Mouse (Mus musculus) MEL (cell line): ENCODE measurements around the gene Olfr70. TPM values are rescaled to one million over a fixed set of nuclear protein-coding genes. Genes with fewer than 3 reads are reported as not detected.

ENCODE experiments used
- DNase-seq: peaks from one replicate; pipeline ENCODE4 v3.0.0; 2011; ENCODE audit warnings: low read depth, low spot score
- H3K27ac ChIP-seq: 2 replicates; pipeline ENCODE4 v1.5.1; 2012; ENCODE audit warnings: low read depth, mild to moderate bottlenecking, control low read depth, low read length, moderate library complexity; ENCODE audit not compliant: control insufficient read depth
- H3K27me3 ChIP-seq, 2 experiments: fragments of 150-350 bp in 1 of 2; sonication (generic) in 1 of 2; 2 replicates each; pipeline ENCODE4 v1.6.1; 2012; ENCODE audit warnings: low read length in 2 of 2, mild to moderate bottlenecking in 2 of 2, improper control_type of control experiment in 1 of 2, moderate library complexity in 1 of 2; ENCODE audit not compliant: insufficient read depth in 2 of 2, control insufficient read depth in 1 of 2
- H3K36me3 ChIP-seq, 2 experiments: 2 replicates each; pipeline ENCODE4 v1.6.1; 2012 to 2014; ENCODE audit warnings: low read length in 2 of 2, improper control_type of control experiment in 1 of 2, inconsistent platforms in 1 of 2, mild to moderate bottlenecking in 1 of 2; ENCODE audit not compliant: insufficient read depth in 2 of 2, control insufficient read depth in 1 of 2
- H3K4me1 ChIP-seq, 2 experiments: fragments of 150-350 bp in 1 of 2; sonication (generic) in 1 of 2; 2 replicates each; pipeline ENCODE4 v1.6.1; 2012; ENCODE audit warnings: low read length in 2 of 2, improper control_type of control experiment in 1 of 2, mild to moderate bottlenecking in 1 of 2; ENCODE audit not compliant: insufficient read depth in 2 of 2, control insufficient read depth in 1 of 2
- H3K4me3 ChIP-seq, 2 experiments: fragments of 150-350 bp in 1 of 2; sonication (generic) in 1 of 2; 2 replicates each; pipeline ENCODE4 v1.5.1; 2012; ENCODE audit warnings: low read depth in 2 of 2, low read length in 2 of 2, mild to moderate bottlenecking in 2 of 2, moderate library complexity in 2 of 2, control low read depth in 1 of 2, improper control_type of control experiment in 1 of 2; ENCODE audit not compliant: control insufficient read depth in 1 of 2, insufficient read depth in 1 of 2
- H3K79me2 ChIP-seq: 2 replicates; pipeline ENCODE4 v1.6.1; 2012; ENCODE audit warnings: mild to moderate bottlenecking, low read length, moderate library complexity; ENCODE audit not compliant: control insufficient read depth, poor library complexity, insufficient read depth
- H3K9ac ChIP-seq: 2 replicates; pipeline ENCODE4 v1.6.1; 2012; ENCODE audit warnings: low read depth, mild to moderate bottlenecking, control low read depth, low read length, moderate library complexity; ENCODE audit not compliant: control insufficient read depth, poor library complexity, severe bottlenecking
- H3K9me3 ChIP-seq: fragments of 150-350 bp; sonication (generic); replicated peaks from 2 replicates; pipeline ENCODE4 v1.6.1; 2012; ENCODE audit warnings: mild to moderate bottlenecking, low read length, improper control_type of control experiment, moderate library complexity; ENCODE audit not compliant: insufficient read depth
- CHD1 ChIP-seq: IDR thresholded peaks from 2 replicates; pipeline ENCODE4 v1.6.1; 2012; ENCODE audit warnings: low read depth, mild to moderate bottlenecking, inconsistent platforms, low read length, improper control_type of control experiment
- EP300 ChIP-seq, 2 experiments: IDR thresholded peaks; 2 replicates each; pipeline ENCODE4 v1.6.1; 2011; ENCODE audit warnings: improper control_type of control experiment in 2 of 2, low read length in 2 of 2, low read depth in 1 of 2, mild to moderate bottlenecking in 1 of 2
- ETS1 ChIP-seq: IDR thresholded peaks from 2 replicates; pipeline ENCODE4 v1.6.1; 2012; ENCODE audit warnings: low read depth, mild to moderate bottlenecking, inconsistent platforms, low read length, improper control_type of control experiment, moderate library complexity
- HCFC1 ChIP-seq: IDR thresholded peaks from 2 replicates; pipeline ENCODE4 v1.6.1; 2012; ENCODE audit warnings: low read depth, mild to moderate bottlenecking, inconsistent platforms, low read length, improper control_type of control experiment, moderate library complexity
- JUND ChIP-seq: IDR thresholded peaks from 2 replicates; pipeline ENCODE4 v1.6.1; 2011; ENCODE audit warnings: low read depth, mild to moderate bottlenecking, improper control_type of control experiment, low read length
- MAX ChIP-seq: IDR thresholded peaks from 2 replicates; pipeline ENCODE4 v1.6.1; 2011; ENCODE audit warnings: low read length, improper control_type of control experiment
- MEF2A ChIP-seq: IDR thresholded peaks from 2 replicates; pipeline ENCODE4 v1.6.1; 2014; ENCODE audit warnings: low read depth, mild to moderate bottlenecking, inconsistent platforms, low read length, improper control_type of control experiment; ENCODE audit not compliant: poor library complexity, insufficient replicate concordance, severe bottlenecking; ENCODE audit errors: extremely low read depth
- MXI1 ChIP-seq: IDR thresholded peaks from 2 replicates; pipeline ENCODE4 v1.6.1; 2011; ENCODE audit warnings: mild to moderate bottlenecking, low read depth, low read length, improper control_type of control experiment
- MYB ChIP-seq: IDR thresholded peaks from 2 replicates; pipeline ENCODE4 v1.6.1; 2011; ENCODE audit warnings: mild to moderate bottlenecking, low read depth, low read length, improper control_type of control experiment
- MYC ChIP-seq: IDR thresholded peaks from 2 replicates; pipeline ENCODE4 v1.6.1; 2011; ENCODE audit warnings: low read depth, mild to moderate bottlenecking, low read length, improper control_type of control experiment, moderate library complexity
- NRF1 ChIP-seq: IDR thresholded peaks from 2 replicates; pipeline ENCODE4 v1.6.1; 2014; ENCODE audit warnings: low read depth, mild to moderate bottlenecking, inconsistent platforms, low read length, improper control_type of control experiment, moderate library complexity; ENCODE audit not compliant: poor library complexity, insufficient read depth, severe bottlenecking
- POLR2AphosphoS2 ChIP-seq: IDR thresholded peaks from 2 replicates; pipeline ENCODE4 v1.6.1; 2011; ENCODE audit warnings: low read length, improper control_type of control experiment
- RAD21 ChIP-seq: IDR thresholded peaks from 2 replicates; pipeline ENCODE4 v1.6.1; 2011; ENCODE audit warnings: mild to moderate bottlenecking, low read depth, low read length, improper control_type of control experiment
- RCOR1 ChIP-seq: IDR thresholded peaks from 2 replicates; pipeline ENCODE4 v1.6.1; 2012; ENCODE audit warnings: low read depth, mild to moderate bottlenecking, inconsistent platforms, low read length, improper control_type of control experiment
- SIN3A ChIP-seq: IDR thresholded peaks from 2 replicates; pipeline ENCODE4 v1.6.1; 2012; ENCODE audit warnings: low read length, improper control_type of control experiment, inconsistent platforms
- TAL1 ChIP-seq: IDR thresholded peaks from 2 replicates; pipeline ENCODE4 v1.6.1; 2012; ENCODE audit warnings: mild to moderate bottlenecking, inconsistent platforms, low read length, moderate library complexity, mixed read lengths
- TBP ChIP-seq: IDR thresholded peaks from 2 replicates; pipeline ENCODE4 v1.8.0; 2011; ENCODE audit warnings: low read depth, low read length, improper control_type of control experiment
- TCF12 ChIP-seq: IDR thresholded peaks from 2 replicates; pipeline ENCODE4 v1.6.1; 2014; ENCODE audit warnings: low read depth, mild to moderate bottlenecking, inconsistent platforms, low read length, improper control_type of control experiment, moderate library complexity
- USF1 ChIP-seq: IDR thresholded peaks from 2 replicates; pipeline ENCODE4 v1.6.1; 2014; ENCODE audit warnings: low read depth, mild to moderate bottlenecking, inconsistent platforms, low read length, improper control_type of control experiment, moderate library complexity
- ZKSCAN1 ChIP-seq: IDR thresholded peaks from 2 replicates; pipeline ENCODE4 v1.6.1; 2012; ENCODE audit warnings: low read depth, mild to moderate bottlenecking, inconsistent platforms, low read length, improper control_type of control experiment, moderate library complexity
- ZMIZ1 ChIP-seq: IDR thresholded peaks from 2 replicates; pipeline ENCODE4 v1.6.1; 2012; ENCODE audit warnings: low read depth, mild to moderate bottlenecking, inconsistent platforms, low read length, improper control_type of control experiment, moderate library complexity
- polyA plus RNA-seq, 2 experiments: library from polyadenylated mRNA; stranded (reverse) in 1 of 2; unstranded in 1 of 2; fragments of >175 nt in 1 of 2; fragments of >200 nt in 1 of 2; gene quantifications; 2 replicates each; pipeline versions ENCODE4 v1.2.1 to v1.2.4; 2012; ENCODE audit warnings: low replicate concordance in 2 of 2, low read depth in 1 of 2; ENCODE audit not compliant: insufficient read length in 2 of 2, insufficient read depth in 1 of 2, missing spikeins in 1 of 2
- total RNA-seq: library from RNA; depleted of rRNA; stranded (reverse); fragments of 300-350 nt; gene quantifications from 2 replicates; pipeline ENCODE4 v1.2.3, GENCODE M21; 2012

Gene Olfr70
- total and polyA plus RNA-seq, 3 experiments, result not detected

- DNase-seq, result no peak
- Histone ChIP-seq H3K4me3 (no peak overlapping the region), H3K9ac (no peak overlapping the region), H3K27ac (no peak overlapping the region), H3K36me3 (peaks cover 0 to 23% of the 10 kb centered on the region in 2 experiments; a peak in 2 of 4 replicates), H3K27me3 (peaks cover 0 to 9% of the 10 kb centered on the region in 2 experiments; a peak in 1 of 4 replicates), H3K4me1 (peaks cover 4 to 28% of the 10 kb centered on the region in 2 experiments), H3K9me3 (no peaks in the 10 kb centered on the region), H3K79me2 (no peaks in the 10 kb centered on the region)
- TF ChIP-seq CHD1, result no peak
- no peak for TF ChIP-seq ZKSCAN1
- TF ChIP-seq POLR2AphosphoS2, result no peak
- TF ChIP-seq USF1, result no peak
- no peak for TF ChIP-seq RCOR1
- TF ChIP-seq TAL1, result no peak
Measured at GRCm38 (mm10) chr4:43696561-43696960, 4.0 kb downstream of the Olfr70 start.

GRCm38 (mm10) chr4:43695249-43695671 lies 5.3 kb downstream of the Olfr70 start:
- H3K9me3 ChIP-seq, result no peaks in the 10 kb centered on the region
- H3K79me2 ChIP-seq, result no peaks in the 10 kb centered on the region
- peak overlapping the region; percentile 32 for H3K27ac ChIP-seq
- no peak for TF ChIP-seq JUND
- no peak for TF ChIP-seq MXI1
- TF ChIP-seq NRF1, result no peak
- TF ChIP-seq RCOR1, result no peak
- TF ChIP-seq, all 39 proteins: peak for 0
- Histone ChIP-seq H3K4me3 (no peak overlapping the region), H3K36me3 (peaks cover 0 to 23% of the 10 kb centered on the region in 2 experiments; a peak in 2 of 4 replicates), H3K4me1 (peaks cover 4 to 28% of the 10 kb centered on the region in 2 experiments), H3K9ac (no peak overlapping the region), H3K27me3 (peaks cover 0 to 5% of the 10 kb centered on the region in 2 experiments; a peak in 1 of 4 replicates)
- DNase-seq, result no peak

GRCm38 (mm10) chr4:43694439-43695248 lies 6.0 kb downstream of the Olfr70 start:
- Histone ChIP-seq H3K27me3 (peaks cover 0 to 5% of the 10 kb centered on the region in 2 experiments; a peak in 1 of 4 replicates), H3K9me3 (no peaks in the 10 kb centered on the region), H3K9ac (no peak overlapping the region), H3K4me1 (peaks cover 4 to 28% of the 10 kb centered on the region in 2 experiments), H3K4me3 (no peak overlapping the region), H3K36me3 (peaks cover 0 to 23% of the 10 kb centered on the region in 2 experiments; a peak in 2 of 4 replicates), H3K79me2 (no peaks in the 10 kb centered on the region), H3K27ac (peak overlapping the region; percentile 43)
- peak; percentile 73 for DNase-seq
- peak; percentile 81; the same call in 1 of the 2 replicates for TF ChIP-seq MEF2A
- TF ChIP-seq MXI1, result peak; percentile 63
- TF ChIP-seq ETS1, result peak; percentile 81; the same call in 1 of the 2 replicates
- TF ChIP-seq RCOR1, result peak; percentile 75; the same call in 1 of the 2 replicates
- no peak for TF ChIP-seq TBP
- peak; percentile 81 to 87 for TF ChIP-seq EP300 (IDR thresholded peaks at IDR 0.05; ENCODE audit: low read depth in 1 of 2, low read length in 2 of 2)
- no peak for TF ChIP-seq JUND
- TF ChIP-seq MAX, result peak; percentile 45; the same call in 1 of the 2 replicates
- no peak for TF ChIP-seq ZMIZ1
- no peak for TF ChIP-seq RAD21
- TF ChIP-seq ZKSCAN1, result peak; percentile 98
- peak; percentile 65; the same call in 1 of the 2 replicates for TF ChIP-seq MYC
- peak; percentile 70 for TF ChIP-seq TCF12
- no peak for TF ChIP-seq NRF1
- TF ChIP-seq MYB, result 0 out of 2 replicates have a peak, but pooled peaks have one; percentile 18
- TF ChIP-seq SIN3A, result peak; percentile 54; the same call in 1 of the 2 replicates
- no peak; the same call in 1 of the 2 replicates for TF ChIP-seq HCFC1
- peak; percentile 73 for TF ChIP-seq TAL1
